Mouse (Mus musculus) lung, adult 18-20 months (tissue): ENCODE measurements around the gene Ptgis.

Experiments
- DNase-seq, 2 experiments: peaks; one replicate each; pipeline ENCODE4 v3.0.0; 2022; ENCODE audit warnings: mixed read lengths in 2 of 2

Ptgis gene

GRCm38 (mm10) chr2:167263040-167263810, 22.8 kb upstream of the Ptgis start:
- DNase-seq: peak; percentile 47 to 63

- DNase-seq: peak; percentile 26 to 28
Measured at GRCm38 (mm10) chr2:167262433-167262832, 22.0 kb upstream of the Ptgis start.

- DNase-seq: peak; percentile 48 to 67
Measured at GRCm38 (mm10) chr2:167261106-167261505, 20.7 kb upstream of the Ptgis start.

DNA sequence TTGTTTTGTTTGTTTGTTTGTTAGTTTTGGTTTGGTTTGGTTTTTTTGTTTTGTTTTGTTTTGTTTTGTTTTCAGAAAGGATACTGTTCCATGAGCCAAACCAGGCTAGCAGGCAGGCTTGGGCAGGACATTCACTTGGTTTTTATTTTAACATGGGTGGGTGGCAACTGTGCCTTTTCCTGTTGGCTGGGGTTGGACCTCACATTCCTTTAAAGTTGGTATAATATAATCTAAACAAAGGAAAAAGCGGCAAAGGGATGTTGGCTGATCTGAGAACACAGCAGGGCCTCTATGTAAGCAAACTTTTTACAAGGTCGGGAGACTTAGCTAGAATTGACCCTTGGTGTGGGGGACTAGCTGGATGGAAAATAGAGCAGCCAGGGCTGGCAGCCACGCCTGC, 17.4 kb upstream of the Ptgis start:
- DNase-seq: peak in 1 of 2 experiments; percentile 53

GRCm38 (mm10) chr2:167254808-167255207, 14.4 kb upstream of the Ptgis start:
- no peak for DNase-seq

- DNase-seq: peak; percentile 80 to 85
Measured at GRCm38 (mm10) chr2:167254185-167254584, 13.8 kb upstream of the Ptgis start.

DNA sequence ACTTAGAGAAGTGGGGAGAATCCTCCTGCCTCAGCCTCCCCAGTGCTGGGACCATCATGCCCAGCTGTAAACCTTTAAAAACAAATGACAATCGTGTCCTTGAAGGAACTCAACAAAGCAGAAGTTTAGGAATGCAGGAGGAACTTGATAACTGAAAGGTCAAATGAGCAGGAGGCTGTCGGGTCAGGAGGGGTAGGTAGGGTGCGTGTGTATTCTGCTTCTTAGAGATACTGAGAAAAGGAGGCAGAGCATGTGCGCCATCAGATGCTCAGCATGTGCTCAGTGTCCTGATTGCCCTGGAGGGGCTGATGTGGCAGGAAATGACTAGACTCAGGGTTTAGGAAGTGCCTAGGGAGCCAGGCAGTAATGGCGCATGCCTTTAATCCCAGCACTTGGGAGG, 13.1 kb upstream of the Ptgis start:
- no peak for DNase-seq

DNA sequence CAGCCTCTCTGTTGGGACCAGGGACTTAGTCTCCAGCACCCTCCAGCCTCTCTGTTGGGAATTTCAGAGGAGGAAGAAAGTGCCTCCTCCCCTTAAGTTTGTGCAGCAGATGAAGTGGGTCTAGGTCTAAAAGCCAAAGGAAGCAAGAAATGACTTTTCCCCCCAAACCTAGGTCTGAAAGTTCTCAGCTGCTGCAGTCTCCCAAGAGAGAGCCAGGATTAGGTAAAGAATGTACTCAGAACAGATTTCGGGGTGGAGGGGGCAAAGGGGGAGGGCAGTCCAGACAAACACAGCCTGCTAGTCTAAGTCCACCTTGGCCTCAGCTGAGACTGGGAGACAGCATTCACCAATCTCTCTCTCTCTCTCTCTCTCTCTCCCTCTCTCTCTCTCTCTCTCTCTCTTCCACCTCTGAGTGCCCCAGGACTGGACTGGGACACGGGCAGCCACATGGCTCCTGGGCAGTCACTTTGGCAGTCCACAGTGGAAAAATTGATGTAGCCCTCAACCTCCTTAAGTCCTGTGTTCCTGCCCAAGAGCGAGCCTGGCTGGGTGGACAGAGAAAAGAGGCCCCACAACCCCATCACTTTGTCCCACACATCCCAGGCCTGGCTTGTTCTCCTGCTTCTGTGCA, 11.8 kb upstream of the Ptgis start:
- DNase-seq: no peak

GRCm38 (mm10) chr2:167250736-167251337, 10.4 kb upstream of the Ptgis start:
- peak in 1 of 2 experiments; percentile 50 for DNase-seq

DNA sequence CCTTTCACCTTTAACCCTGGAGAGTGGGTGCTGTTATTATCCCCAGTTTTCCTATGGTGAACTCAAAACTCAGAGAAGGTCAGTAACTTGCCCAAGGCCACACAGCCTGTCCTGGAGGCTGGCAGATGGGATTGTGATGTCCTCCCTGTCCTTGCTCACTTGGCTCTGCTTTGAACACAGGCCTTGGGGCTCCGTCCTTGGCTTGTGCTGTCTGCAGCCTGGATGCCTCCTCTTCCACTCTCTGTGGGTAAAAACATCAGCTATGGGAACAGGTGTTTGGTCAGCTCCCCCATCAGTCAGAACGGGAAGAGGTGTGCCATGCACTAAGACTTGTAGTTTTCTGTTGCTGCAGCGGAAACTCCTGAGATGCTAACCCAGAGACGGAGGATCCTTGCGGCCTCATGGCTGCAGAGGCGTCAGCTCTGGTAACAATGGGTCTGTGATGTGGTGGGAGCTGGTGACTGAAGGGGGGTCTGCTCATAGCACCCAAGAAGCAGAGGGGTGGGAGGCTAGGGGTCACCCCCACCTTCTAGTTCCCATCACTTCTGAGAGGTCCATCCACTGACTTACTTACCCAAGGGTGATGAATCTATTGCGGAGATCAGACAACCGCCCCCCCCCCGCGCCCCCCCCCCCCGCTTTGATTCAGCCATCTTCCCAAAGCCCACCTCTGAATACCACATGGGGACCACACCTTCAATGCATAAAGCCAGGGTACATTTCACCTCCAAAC, 9.8 kb upstream of the Ptgis start:
- DNase-seq: no peak

DNA sequence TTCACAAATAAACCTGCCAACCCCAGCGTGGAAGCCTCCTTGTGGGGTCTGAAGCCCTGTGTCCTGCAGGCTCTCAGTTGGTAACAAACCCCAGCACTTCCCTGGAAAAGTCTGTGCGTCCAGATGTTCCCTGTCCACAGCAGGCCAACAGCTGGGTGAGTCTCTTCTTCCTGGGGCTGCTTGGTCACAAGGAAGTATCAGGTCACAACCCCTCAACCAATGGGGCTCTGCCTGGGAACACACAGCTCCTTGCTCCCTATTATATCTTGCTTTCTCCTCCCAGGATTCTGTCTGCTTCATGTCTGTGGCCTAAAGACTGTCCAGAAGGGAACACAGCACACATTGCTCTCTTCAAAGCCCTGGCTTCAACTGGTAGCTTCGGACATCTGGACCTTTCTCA, 9.2 kb upstream of the Ptgis start:
- DNase-seq: peak; percentile 45 to 66

- DNase-seq: no peak
Measured at GRCm38 (mm10) chr2:167247823-167248222, 7.4 kb upstream of the Ptgis start.

GRCm38 (mm10) chr2:167246704-167247103, 6.3 kb upstream of the Ptgis start:
- peak in 1 of 2 experiments; percentile 51 for DNase-seq

DNA sequence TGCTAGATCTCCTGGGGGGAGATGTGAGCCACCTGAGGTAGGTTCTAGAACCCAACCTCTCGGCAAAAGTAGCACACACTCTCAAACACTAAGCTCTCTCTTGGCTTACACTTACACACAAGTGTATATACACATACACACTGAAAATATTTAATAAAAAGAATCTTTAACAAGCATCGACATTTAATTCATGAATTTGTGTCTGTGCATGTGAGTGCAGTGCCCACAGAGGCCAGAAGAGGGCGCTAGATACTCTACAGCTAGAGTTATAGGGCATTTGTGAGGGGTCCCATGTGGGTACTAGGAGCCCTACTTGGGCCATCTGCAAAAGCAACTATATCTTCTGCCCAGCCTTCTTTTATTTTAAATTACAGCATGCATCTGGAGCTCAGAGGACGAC, 4.5 kb upstream of the Ptgis start:
- DNase-seq: no peak

GRCm38 (mm10) chr2:167243831-167244563, 3.6 kb upstream of the Ptgis start:
- DNase-seq: no peak

GRCm38 (mm10) chr2:167239262-167239661, 1.1 kb downstream of the Ptgis start:
- DNase-seq: no peak

DNA sequence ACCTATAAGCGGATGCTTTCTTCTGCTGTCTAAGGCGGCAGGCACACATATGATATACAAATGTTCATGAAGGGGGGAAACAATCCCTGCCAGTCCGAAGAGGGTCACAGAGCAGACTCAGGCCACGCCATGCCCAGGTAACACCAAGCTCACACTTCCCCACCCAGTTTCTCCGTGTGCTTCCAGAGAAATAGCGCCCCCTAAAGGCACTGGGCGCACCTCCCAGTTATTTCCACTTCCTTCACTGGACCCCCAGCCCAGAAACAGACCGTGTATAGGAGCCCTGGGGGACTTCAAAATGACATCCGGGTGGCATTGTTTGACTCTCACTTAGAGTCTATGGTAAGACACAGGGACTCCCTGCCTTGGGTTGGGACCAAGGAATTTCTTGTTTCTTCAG, 3.2 kb downstream of the Ptgis start:
- DNase-seq: no peak

DNA sequence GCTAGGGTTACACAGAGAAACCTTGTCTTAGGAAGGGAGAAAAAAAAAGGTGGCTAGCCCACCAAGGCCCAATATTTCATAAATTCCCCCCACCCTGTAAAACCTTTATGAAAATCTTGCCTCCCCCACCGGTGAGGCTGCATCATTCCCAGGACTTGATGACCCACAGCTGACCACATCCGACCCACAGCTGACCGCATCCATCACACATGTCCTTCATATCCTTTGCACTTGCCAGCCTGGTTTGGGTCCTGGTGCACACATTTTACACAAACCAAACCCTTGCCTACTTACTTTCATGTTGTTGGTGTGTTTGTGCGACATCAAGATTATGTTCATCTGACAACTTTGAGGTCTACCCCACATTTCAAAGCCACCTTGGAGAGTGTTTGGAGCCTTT, 4.2 kb downstream of the Ptgis start:
- no peak for DNase-seq

- peak; percentile 57 to 60 for DNase-seq
Measured at GRCm38 (mm10) chr2:167235338-167236018, 4.9 kb downstream of the Ptgis start.

DNA sequence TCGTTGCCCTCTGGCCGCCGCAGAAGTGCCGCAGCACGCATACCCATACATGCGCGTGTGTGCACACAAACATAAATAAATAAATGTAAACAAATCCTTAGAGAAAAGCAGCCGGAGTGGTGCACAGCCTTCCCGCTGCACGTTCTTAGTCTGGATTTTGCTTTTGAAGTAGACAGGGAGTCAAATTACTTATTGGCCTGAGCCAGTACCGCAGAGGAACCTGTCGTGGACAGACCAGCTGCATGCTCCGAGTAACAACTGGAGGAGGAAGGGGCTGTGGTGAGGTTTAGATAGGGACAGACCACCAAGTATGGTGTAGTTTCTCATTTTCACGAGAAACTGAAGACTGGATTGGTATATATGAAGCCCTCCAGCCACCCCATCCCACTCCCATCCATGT, 6.6 kb downstream of the Ptgis start:
- DNase-seq: no peak

- DNase-seq: no peak
Measured at GRCm38 (mm10) chr2:167233009-167233335, 7.4 kb downstream of the Ptgis start.
